Mouse (Mus musculus) stomach, embryonic 16.5 days (tissue): ENCODE measurements around the gene Adh1. TPM values are rescaled to one million over a fixed set of nuclear protein-coding genes. Genes with fewer than 3 reads are reported as not detected.

Experiments
- ATAC-seq: fragments of 200-750 bp; cut with Nextera tagmentation; 2 replicates; pipeline ENCODE4 v1.8.0; 2017; ENCODE audit warnings: moderate number of reproducible peaks, moderate TSS enrichment; ENCODE audit not compliant: insufficient read depth, low FRiP score
- H3K27ac ChIP-seq: fragments of 300-500 bp; sonication (generic); 2 replicates; pipeline ENCODE4 v1.5.1; 2014; ENCODE audit warnings: low read length
- H3K27me3 ChIP-seq: fragments of 300-500 bp; sonication (generic); 2 replicates; pipeline ENCODE4 v1.6.1; 2014; ENCODE audit warnings: low read length, control low read depth, mixed read lengths; ENCODE audit not compliant: control insufficient read depth, insufficient read depth
- H3K36me3 ChIP-seq: fragments of 300-500 bp; sonication (generic); 2 replicates; pipeline ENCODE4 v1.6.1; 2014; ENCODE audit warnings: low read length; ENCODE audit not compliant: control insufficient read depth, insufficient read depth
- H3K4me1 ChIP-seq: fragments of 300-500 bp; sonication (generic); 2 replicates; pipeline ENCODE4 v1.6.1; 2014; ENCODE audit warnings: low read length, control low read depth, mixed read lengths; ENCODE audit not compliant: control insufficient read depth, insufficient read depth
- H3K4me2 ChIP-seq: fragments of 300-500 bp; sonication (generic); 2 replicates; pipeline ENCODE4 v1.6.1; 2014; ENCODE audit warnings: low read depth, low read length, mixed read lengths
- H3K4me3 ChIP-seq: fragments of 300-500 bp; sonication (generic); replicated peaks from 2 replicates; pipeline ENCODE4 v1.5.1; 2014; ENCODE audit warnings: mild to moderate bottlenecking, low read length
- H3K9ac ChIP-seq: fragments of 300-500 bp; sonication (generic); 2 replicates; pipeline ENCODE4 v1.6.1; 2014; ENCODE audit warnings: low read length
- H3K9me3 ChIP-seq: fragments of 300-500 bp; sonication (generic); replicated peaks from 2 replicates; pipeline ENCODE4 v1.6.1; 2016; ENCODE audit warnings: low read length, control low read depth; ENCODE audit not compliant: control insufficient read depth
- WGBS: fragments of 180-500 bp; shearing (Covaris S2); extraction: QIAGEN DNeasy Blood & Tissue Kit; methylation state at CpG from one replicate; pipeline ENCODE4 v1.1.7; 2014; 5-methylcytosine and 5-hydroxymethylcytosine counted together
- polyA plus RNA-seq: library from polyadenylated mRNA; unstranded; fragments of >200 nt; fragmentation: Nextera tagmentation; extraction: Ambion mirVana; gene quantifications from 2 replicates; pipeline ENCODE4 v1.2.1, GENCODE M21; 2015

The Adh1 gene
- 63.3 and 92.5 TPM in 2 replicates for polyA plus RNA-seq

- 0 out of 2 replicates have a peak, but pooled peaks cover 8% of the 10 kb centered on the region for H3K4me1 ChIP-seq
- no peak within 1 kb of the TSS for H3K4me2 ChIP-seq
- ATAC-seq: no peak
- no peak within 1 kb of the TSS for H3K27ac ChIP-seq
- no peaks in the 10 kb centered on the region for H3K9me3 ChIP-seq
- no peaks in the 10 kb centered on the region for H3K27me3 ChIP-seq
- H3K4me3 ChIP-seq: no peak within 1 kb of the TSS
- no peak within 1 kb of the TSS for H3K9ac ChIP-seq
- WGBS: 89% methylated on average over 11 of the region's 11 CpGs
- no peaks in the 10 kb centered on the region for H3K36me3 ChIP-seq
Measured at GRCm38 (mm10) chr3:138260721-138261669, at the start of gene Adh1. Gene Adh1 (plus strand): TSS chr3:138260991.

GRCm38 (mm10) chr3:138212431-138212951 is 48.3 kb upstream of the Adh1 start:
- H3K9me3 ChIP-seq: no peaks in the 10 kb centered on the region
- peaks cover 6% of the 10 kb centered on the region; the same call in 1 of the 2 replicates for H3K4me1 ChIP-seq
- ATAC-seq: no peak
- no peak overlapping the region for H3K4me3 ChIP-seq
- H3K27ac ChIP-seq: no peak overlapping the region
- H3K4me2 ChIP-seq: no peak overlapping the region
- H3K9ac ChIP-seq: no peak overlapping the region
- 90% methylated on average over 4 of the region's 4 CpGs for WGBS
- H3K27me3 ChIP-seq: no peaks in the 10 kb centered on the region
- H3K36me3 ChIP-seq: no peaks in the 10 kb centered on the region

DNA sequence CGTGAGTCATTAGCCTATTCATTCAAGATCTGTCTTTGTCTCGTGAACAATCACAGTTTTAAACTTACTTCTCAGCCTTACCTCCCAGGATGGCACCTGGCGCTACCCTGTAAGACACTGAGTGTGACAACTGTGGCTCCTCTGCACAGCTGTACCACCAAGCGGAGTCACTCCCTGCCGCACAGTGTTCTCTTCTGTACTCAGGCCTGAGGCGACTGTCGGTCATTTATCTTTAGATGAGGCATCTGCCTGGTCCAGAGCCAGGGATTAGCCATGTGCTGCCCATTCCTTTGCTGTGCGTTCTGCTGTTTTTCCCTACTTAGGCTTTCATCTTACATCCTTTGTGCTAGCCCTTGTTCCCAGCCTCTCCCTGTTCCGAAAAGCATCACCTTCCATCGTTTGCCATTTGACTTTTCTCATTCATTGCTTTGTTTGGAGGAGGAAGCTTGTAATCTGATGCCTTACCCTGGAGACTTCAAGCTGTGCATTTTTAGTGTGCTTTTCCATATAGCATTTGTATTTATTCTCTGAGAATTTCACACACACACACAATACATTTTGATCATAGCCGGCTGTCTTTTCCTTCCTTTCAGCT is 45.3 kb upstream of the Adh1 start:
- no peaks in the 10 kb centered on the region for H3K36me3 ChIP-seq
- no peak overlapping the region for H3K9ac ChIP-seq
- no peaks in the 10 kb centered on the region for H3K27me3 ChIP-seq
- H3K9me3 ChIP-seq: no peaks in the 10 kb centered on the region
- H3K4me1 ChIP-seq: peaks cover 6% of the 10 kb centered on the region; the same call in 1 of the 2 replicates
- 0 out of 2 replicates have a peak, but pooled peaks have one; percentile 44 for ATAC-seq
- H3K4me2 ChIP-seq: no peak overlapping the region
- H3K4me3 ChIP-seq: no peak overlapping the region
- H3K27ac ChIP-seq: no peak overlapping the region
- 37% methylated on average over 11 of the region's 11 CpGs for WGBS

DNA sequence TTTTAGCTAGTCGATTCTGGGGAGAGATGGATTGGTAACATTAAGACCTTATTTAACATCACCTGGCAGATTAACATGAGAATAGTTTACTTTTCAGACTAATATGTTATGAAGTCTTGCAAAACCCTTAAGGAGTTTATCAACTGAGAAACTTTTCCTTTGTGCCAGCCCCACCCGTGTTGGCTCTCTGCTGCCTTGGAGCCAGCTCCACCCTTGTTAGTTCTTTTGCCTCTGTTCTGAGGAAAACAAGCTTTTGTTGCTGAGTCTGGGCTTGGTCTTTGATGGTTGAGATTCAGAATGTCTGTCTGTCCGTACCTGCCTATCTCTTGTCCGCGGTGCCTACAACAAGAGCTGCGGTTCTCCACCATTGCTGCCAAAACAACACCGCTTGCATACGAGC is 44.7 kb upstream of the Adh1 start:
- WGBS: 56% methylated on average over 8 of the region's 8 CpGs
- Histone ChIP-seq H3K27me3 (no peaks in the 10 kb centered on the region), H3K9me3 (no peaks in the 10 kb centered on the region), H3K4me3 (no peak overlapping the region), H3K9ac (no peak overlapping the region), H3K36me3 (no peaks in the 10 kb centered on the region), H3K4me2 (no peak overlapping the region), H3K27ac (peak overlapping the region; percentile 15; the same call in 1 of the 2 replicates), H3K4me1 (peaks cover 6% of the 10 kb centered on the region; the same call in 1 of the 2 replicates)
- no peak; the same call in 1 of the 2 replicates for ATAC-seq

- Histone ChIP-seq H3K4me2 (no peak within 1 kb of the TSS), H3K27ac (no peak within 1 kb of the TSS), H3K9me3 (no peaks in the 10 kb centered on the region), H3K27me3 (no peaks in the 10 kb centered on the region), H3K4me3 (no peak within 1 kb of the TSS), H3K36me3 (no peaks in the 10 kb centered on the region), H3K9ac (no peak within 1 kb of the TSS), H3K4me1 (peaks cover 6% of the 10 kb centered on the region; the same call in 1 of the 2 replicates)
- 69% methylated on average over 10 of the region's 10 CpGs for WGBS
- ATAC-seq: no peak
Measured at GRCm38 (mm10) chr3:138217631-138218264, 43.0 kb upstream of the Adh1 start, which contains the start of gene Adh7. Gene Adh7 (plus strand): TSS chr3:138217760.

GRCm38 (mm10) chr3:138221116-138221515 is 39.7 kb upstream of the Adh1 start:
- no peaks in the 10 kb centered on the region for H3K4me1 ChIP-seq
- H3K4me3 ChIP-seq: no peak overlapping the region
- no peaks in the 10 kb centered on the region for H3K27me3 ChIP-seq
- no peaks in the 10 kb centered on the region for H3K9me3 ChIP-seq
- H3K36me3 ChIP-seq: no peaks in the 10 kb centered on the region
- H3K9ac ChIP-seq: no peak overlapping the region
- H3K27ac ChIP-seq: no peak overlapping the region
- no peak overlapping the region for H3K4me2 ChIP-seq
- 86% methylated on average over 11 of the region's 11 CpGs for WGBS
- ATAC-seq: no peak

DNA sequence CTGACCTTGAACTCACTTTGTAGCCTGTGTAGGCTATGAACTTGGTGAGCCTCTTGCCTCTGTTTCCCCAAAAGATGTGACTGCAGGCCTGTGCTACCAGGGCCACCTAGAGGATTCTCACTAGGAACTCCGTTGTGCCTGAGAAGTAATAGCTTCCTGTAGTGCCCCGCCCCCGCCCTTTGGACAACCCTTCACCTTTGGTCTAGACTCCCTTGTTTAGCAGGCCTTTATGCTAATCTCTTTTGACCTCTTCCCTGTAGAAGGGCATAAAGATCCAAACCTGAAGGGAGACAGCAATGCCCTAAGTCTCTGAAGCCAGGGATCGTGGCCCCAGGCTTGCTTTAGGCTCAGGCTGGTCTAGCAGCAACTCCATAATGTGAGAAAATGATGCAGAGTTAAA is 38.3 kb upstream of the Adh1 start:
- H3K4me1 ChIP-seq: no peaks in the 10 kb centered on the region
- no peaks in the 10 kb centered on the region for H3K9me3 ChIP-seq
- no peaks in the 10 kb centered on the region for H3K36me3 ChIP-seq
- WGBS: 65% methylated on average over 4 of the region's 4 CpGs
- H3K27ac ChIP-seq: no peak overlapping the region
- no peak overlapping the region for H3K9ac ChIP-seq
- no peak overlapping the region for H3K4me3 ChIP-seq
- H3K4me2 ChIP-seq: no peak overlapping the region
- H3K27me3 ChIP-seq: no peaks in the 10 kb centered on the region
- ATAC-seq: no peak

DNA sequence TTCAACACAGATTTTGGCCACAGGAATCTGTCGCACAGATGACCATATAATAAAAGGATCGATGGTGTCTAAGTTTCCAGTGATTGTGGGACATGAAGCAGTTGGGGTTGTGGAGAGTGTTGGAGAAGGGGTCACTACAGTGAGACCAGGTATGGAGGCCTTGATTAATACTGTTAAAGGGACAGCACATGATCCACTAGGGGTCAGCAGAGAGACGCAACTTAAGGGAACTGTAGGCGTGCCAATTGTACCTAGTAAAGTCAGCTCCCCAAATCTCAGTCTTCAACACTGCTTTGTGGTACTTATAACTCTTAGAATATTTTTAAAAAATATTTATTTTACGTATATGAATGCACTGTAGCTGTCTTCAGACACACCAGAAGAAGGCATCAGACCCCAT is 37.8 kb upstream of the Adh1 start:
- WGBS: 51% methylated on average over 5 of the region's 5 CpGs
- no peaks in the 10 kb centered on the region for H3K27me3 ChIP-seq
- peak; percentile 65; the same call in 1 of the 2 replicates for ATAC-seq
- H3K36me3 ChIP-seq: no peaks in the 10 kb centered on the region
- no peaks in the 10 kb centered on the region for H3K4me1 ChIP-seq
- no peak overlapping the region for H3K27ac ChIP-seq
- H3K9me3 ChIP-seq: no peaks in the 10 kb centered on the region
- no peak overlapping the region for H3K4me3 ChIP-seq
- no peak overlapping the region for H3K4me2 ChIP-seq
- no peak overlapping the region for H3K9ac ChIP-seq
